In genomic region chr1:41742644-41743331, GRCm38 (mm10) we compare ENCODE assay signal across 16 mouse cellular contexts.
DNase-seq lines count a peak whose midpoint lies in the region; ATAC-seq lines count a peak whose summit lies in the region.
"Had no signal": no experiment of that assay in that cellular context is flagged by ENCODE, and none has a peak within 500 bp of the region (broad histone marks: within the 10 kb centered on the region; RNA-seq: fewer than 3 reads in every experiment).

No protein-coding gene starts in this region.

- H3K4me3 ChIP-seq in forebrain, embryonic 10.5 days, result no peak overlapping the region
- no peak overlapping the region for H3K4me3 ChIP-seq in hindbrain, embryonic 12.5 days
- H3K4me3 ChIP-seq in neural tube, embryonic 11.5 days (ENCODE audit: low read depth, low read length), result no peak overlapping the region
- H3K4me3 ChIP-seq: gastrocnemius, adult 2 months; intestine, embryonic 15.5 days; left cerebral cortex, adult 2 months; lung, embryonic 15.5 days; megakaryocyte, embryonic 14.5 days had no signal

- no peaks in the 10 kb centered on the region for H3K9me3 ChIP-seq in forebrain, embryonic 10.5 days
- H3K9me3 ChIP-seq in hindbrain, embryonic 12.5 days (replicated peaks), result no peaks in the 10 kb centered on the region
- no peaks in the 10 kb centered on the region for H3K9me3 ChIP-seq in neural tube, embryonic 11.5 days (ENCODE audit: control insufficient read depth, low read length)
- H3K9me3 ChIP-seq: intestine, embryonic 15.5 days; lung, embryonic 15.5 days had no signal

- peak; percentile 23 for DNase-seq in embryo, embryonic 11 days
- peak; percentile 17 for DNase-seq in forebrain, embryonic 10.5 days (ENCODE audit: extremely low spot score, low spot score)
- peak; percentile 25 for DNase-seq in neural tube, embryonic 11.5 days (ENCODE audit: low spot score)
- DNase-seq in cerebellum, postnatal 25 days, result no peak
- DNase-seq in ovary, postnatal 10 days (ENCODE audit: low spot score), result no peak
- DNase-seq: cerebellum, adult 9-11 months; gastrocnemius, adult 2 months; liver; right cerebral cortex, postnatal 4 days; thymus, postnatal 25 days had no signal

- H3K36me3 ChIP-seq in forebrain, embryonic 10.5 days (replicated peaks), result no peaks in the 10 kb centered on the region
- H3K36me3 ChIP-seq in hindbrain, embryonic 12.5 days, result no peaks in the 10 kb centered on the region
- H3K36me3 ChIP-seq in neural tube, embryonic 11.5 days (ENCODE audit: control insufficient read depth, insufficient read depth, low read length), result no peaks in the 10 kb centered on the region
- H3K36me3 ChIP-seq: intestine, embryonic 15.5 days; lung, embryonic 15.5 days had no signal

- H3K27ac ChIP-seq in forebrain, embryonic 10.5 days, result peak overlapping the region; percentile 75
- no peak overlapping the region; the same call in 1 of the 2 replicates for H3K27ac ChIP-seq in hindbrain, embryonic 12.5 days
- H3K27ac ChIP-seq in neural tube, embryonic 11.5 days (ENCODE audit: low read depth, low read length), result no peak overlapping the region
- H3K27ac ChIP-seq: gastrocnemius, adult 2 months; intestine, embryonic 15.5 days; left cerebral cortex, adult 2 months; lung, embryonic 15.5 days had no signal

- ATAC-seq in hindbrain, embryonic 12.5 days (ENCODE audit: low FRiP score), result peak; percentile 84
- peak; percentile 55; the same call in 1 of the 2 replicates for ATAC-seq in neural tube, embryonic 11.5 days (ENCODE audit: insufficient read depth, low FRiP score, low TSS enrichment)
- no peak for ATAC-seq in inflammation-experienced regulatory T-cells, adult 6 months
- ATAC-seq: intestine, embryonic 15.5 days had no signal

- peaks cover 30% of the 10 kb centered on the region for H3K4me1 ChIP-seq in forebrain, embryonic 10.5 days
- H3K4me1 ChIP-seq in hindbrain, embryonic 12.5 days, result 0 out of 2 replicates have a peak, but pooled peaks cover 6% of the 10 kb centered on the region
- H3K4me1 ChIP-seq in neural tube, embryonic 11.5 days (ENCODE audit: control insufficient read depth, insufficient read depth, low read length), result no peaks in the 10 kb centered on the region
- H3K4me1 ChIP-seq: intestine, embryonic 15.5 days; lung, embryonic 15.5 days; megakaryocyte, embryonic 14.5 days had no signal

- no peaks in the 10 kb centered on the region for H3K27me3 ChIP-seq in forebrain, embryonic 10.5 days (ENCODE audit: poor library complexity, severe bottlenecking)
- H3K27me3 ChIP-seq in hindbrain, embryonic 12.5 days, result no peaks in the 10 kb centered on the region
- H3K27me3 ChIP-seq in neural tube, embryonic 11.5 days (ENCODE audit: control insufficient read depth, insufficient read depth, low read length), result no peaks in the 10 kb centered on the region
- H3K27me3 ChIP-seq: intestine, embryonic 15.5 days; lung, embryonic 15.5 days; megakaryocyte, embryonic 14.5 days had no signal

- H3K4me2 ChIP-seq in hindbrain, embryonic 12.5 days (replicated peaks), result no peak overlapping the region
- H3K4me2 ChIP-seq in neural tube, embryonic 11.5 days (ENCODE audit: low read depth), result no peak overlapping the region
- H3K4me2 ChIP-seq: intestine, embryonic 15.5 days; lung, embryonic 15.5 days had no signal

- no peak overlapping the region for H3K9ac ChIP-seq in hindbrain, embryonic 12.5 days
- H3K9ac ChIP-seq in neural tube, embryonic 11.5 days (ENCODE audit: low read length), result no peak overlapping the region
- H3K9ac ChIP-seq: intestine, embryonic 15.5 days; lung, embryonic 15.5 days had no signal

- 40% methylated on average over 5 of the region's 5 CpGs for WGBS in forebrain, embryonic 10.5 days
- WGBS in hindbrain, embryonic 12.5 days, result 29% methylated on average over 5 of the region's 5 CpGs
- 43% methylated on average over 5 of the region's 5 CpGs for WGBS in neural tube, embryonic 11.5 days

Comparison
In these comparisons a context has a peak if more than half of its experiments do, and no peak if none do; other contexts are left out.
1. DNase-seq: peak in embryo, embryonic 11 days (single experiment), forebrain, embryonic 10.5 days (single experiment) and neural tube, embryonic 11.5 days (single experiment); none in cerebellum, postnatal 25 days (0 of 2) and ovary, postnatal 10 days (single experiment).